Mouse (Mus musculus) neutrophil, adult 65 days (primary cell): ENCODE data around the gene Sstr5. TPM values are rescaled to one million over a fixed set of nuclear protein-coding genes. Genes with fewer than 3 reads are reported as not detected.

ENCODE experiments used
- total RNA-seq: library from RNA; stranded (reverse); gene quantifications from 2 replicates; pipeline ENCODE4 v1.2.4, GENCODE M21; 2023

Sstr5 gene
- total RNA-seq, result not detected in 2 replicates

GRCm38 (mm10) chr17:25497013-25497412 is at the start of gene Sstr5:
Sstr5 (minus strand) TSS chr17:25497288.

GRCm38 (mm10) chr17:25454272-25454671 is 42.8 kb downstream of the Sstr5 start, which contains the start of gene Tekt4:
Tekt4 (plus strand) TSS chr17:25454615.

Other genes starting within 250 kb of the Sstr5 start
- gene Baiap3, start 240.9 kb downstream of the Sstr5 start, total RNA-seq, result 4.4 and 6.8 TPM in 2 replicates
- 213 and 244 TPM in 2 replicates for gene Ube2i, start 222.7 kb downstream of the Sstr5 start, total RNA-seq
- 80.0 and 94.6 TPM in 2 replicates for gene Prss34, start 198.9 kb downstream of the Sstr5 start, total RNA-seq
- gene Prss28, start 188.6 kb downstream of the Sstr5 start, total RNA-seq, result not detected in 2 replicates
- gene Prss29, start 178.6 kb downstream of the Sstr5 start, total RNA-seq, result not detected in 2 replicates
- gene Tpsab1, start 151.7 kb downstream of the Sstr5 start, total RNA-seq, result not detected in 2 replicates
- not detected in 2 replicates for gene Tpsb2, start 131.0 kb downstream of the Sstr5 start, total RNA-seq
- gene Tpsg1, start 128.0 kb downstream of the Sstr5 start, total RNA-seq, result not detected in 2 replicates
- gene Cacna1h, start 63.5 kb downstream of the Sstr5 start, total RNA-seq, result 0.19 and 0.25 TPM in 2 replicates
- not detected in 2 replicates for gene Tekt4, start 42.7 kb downstream of the Sstr5 start, total RNA-seq
- gene Sox8, start 73.4 kb upstream of the Sstr5 start, total RNA-seq, result not detected in 2 replicates
- gene Lmf1, start 81.8 kb upstream of the Sstr5 start, total RNA-seq, result 8.7 and 10.5 TPM in 2 replicates
- not detected in 2 replicates for gene Gng13, start 219.9 kb upstream of the Sstr5 start, total RNA-seq
- gene Chtf18, start 230.1 kb upstream of the Sstr5 start, total RNA-seq, result 9.7 and 18.7 TPM in 2 replicates
- 4.5 TPM in 2 replicates for gene Rpusd1, start 230.4 kb upstream of the Sstr5 start, total RNA-seq
- not detected in 2 replicates for gene Mslnl, start 238.8 kb upstream of the Sstr5 start, total RNA-seq